In the genomic region with DNA sequence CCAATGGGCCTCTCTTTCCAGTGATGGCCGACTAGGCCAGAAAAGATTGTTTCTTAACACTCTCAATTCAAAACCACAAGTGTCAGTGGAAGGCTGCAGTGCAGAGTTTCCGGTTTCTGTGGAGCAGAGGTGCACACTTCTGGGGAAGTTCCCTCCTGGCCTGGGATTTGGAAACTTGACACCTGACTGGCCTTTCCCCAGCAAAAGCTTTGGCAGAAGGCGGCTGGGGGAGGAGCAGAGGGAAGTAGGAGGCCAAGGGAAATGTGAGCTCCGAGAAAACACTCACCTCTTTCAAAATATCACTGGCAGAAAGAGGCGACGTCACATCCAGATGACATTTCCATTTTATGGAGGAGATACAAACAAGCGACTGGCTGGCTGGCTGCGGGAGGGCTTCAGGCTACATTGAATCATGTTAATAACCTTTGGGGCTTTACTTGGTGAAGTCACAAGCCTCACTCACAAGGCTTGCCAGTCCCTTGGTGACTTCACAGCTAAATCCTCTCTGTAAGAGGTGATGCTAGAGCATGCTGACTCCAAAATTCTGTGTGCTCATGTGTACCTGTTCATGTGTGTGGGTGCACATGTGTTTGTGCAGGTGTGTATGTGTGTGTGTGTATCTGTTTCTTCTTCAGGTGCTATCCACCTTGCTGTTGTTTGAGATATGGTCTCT, we compare ENCODE assay signal across 7 mouse cellular contexts. TPM values are rescaled to one million over a fixed set of nuclear protein-coding genes. Genes with fewer than 3 reads are reported as not detected.
DNase-seq lines count a peak whose midpoint lies in the region; ATAC-seq and TF ChIP-seq lines count a peak whose summit lies in the region.

No protein-coding gene starts in this region.

- POLR2A ChIA-PET in Patski (lab: Charles Lee) = no interaction called here

- peak; percentile 31 for ATAC-seq in Patski
- ATAC-seq in heart, embryonic 15.5 days (replicated peaks; ENCODE audit: insufficient number of reproducible peaks, insufficient read depth, low FRiP score, low read depth) = no peak

- TF ChIP-seq CTCF in Patski (IDR thresholded peaks at IDR 0.05) = no peak

- H3K4me1 ChIP-seq in heart, embryonic 15.5 days (replicated peaks) = peaks cover 41% of the 10 kb centered on the region
- H3K4me1 ChIP-seq in limb, embryonic 10.5 days = peaks cover 33% of the 10 kb centered on the region

- peak overlapping the region; percentile 77 for H3K27ac ChIP-seq in heart, embryonic 15.5 days
- H3K27ac ChIP-seq in limb, embryonic 10.5 days = peak overlapping the region; percentile 83

- H3K27me3 ChIP-seq in Patski = peaks cover 15% of the 10 kb centered on the region
- H3K27me3 ChIP-seq in heart, embryonic 15.5 days = no peaks in the 10 kb centered on the region
- no peaks in the 10 kb centered on the region for H3K27me3 ChIP-seq in limb, embryonic 10.5 days (ENCODE audit: low read depth, poor library complexity, severe bottlenecking)

- peak; percentile 44 for DNase-seq in Patski (ENCODE audit: low read depth, low spot score)
- DNase-seq in embryo, embryonic 9.5 days (ENCODE audit: extremely low spot score) = peak; percentile 67
- peak; percentile 80 for DNase-seq in limb, embryonic 10.5 days (ENCODE audit: low spot score)
- DNase-seq in ovary, postnatal 36 days (ENCODE audit: low spot score) = peak; percentile 49
- DNase-seq in layer of hippocampus, postnatal 25 days (ENCODE audit: extremely low spot score in 1 of 2, low spot score in 1 of 2) = no peak
- DNase-seq in thymus, postnatal 4 days = no peak

- no peak overlapping the region for H3K4me3 ChIP-seq in heart, embryonic 15.5 days
- H3K4me3 ChIP-seq in limb, embryonic 10.5 days = peak overlapping the region; percentile 35

- H3K4me2 ChIP-seq in heart, embryonic 15.5 days = peak overlapping the region; percentile 32

- CTCF ChIA-PET in Patski (lab: Charles Lee) = interaction anchor here (1.4 to 2.5 kb wide), 2 partner anchors 14 kb away, joined by 5 to 7 read pairs; no protein-coding TSS in a partner anchor

- in situ Hi-C loops in Patski (cut with MboI; ENCODE audit: low pct_unique_long_range_greater_than_20kb) = no loop called here

- H3K9me3 ChIP-seq in heart, embryonic 15.5 days (replicated peaks) = no peaks in the 10 kb centered on the region
- H3K9me3 ChIP-seq in limb, embryonic 10.5 days (replicated peaks) = no peaks in the 10 kb centered on the region

- H3K9ac ChIP-seq in heart, embryonic 15.5 days = no peak overlapping the region

- H3K36me3 ChIP-seq in heart, embryonic 15.5 days = no peaks in the 10 kb centered on the region
- H3K36me3 ChIP-seq in limb, embryonic 10.5 days = no peaks in the 10 kb centered on the region

- WGBS in heart, embryonic 15.5 days = 4% methylated on average over 8 of the region's 8 CpGs
- 9% methylated on average over 8 of the region's 8 CpGs for WGBS in limb, embryonic 10.5 days

RNA-seq across cellular contexts. Expression of a gene that starts 18.3 kb away (rescaled TPM):
- polyA plus RNA-seq in Patski (2021) = 0.35 TPM
- 0.09 TPM in 1 of 2 replicates, not detected in the other for polyA plus RNA-seq in heart, embryonic 15.5 days (2015; fragmentation: Nextera tagmentation; extraction: Ambion mirVana)
- polyA plus RNA-seq in limb, embryonic 10.5 days (2016; fragmentation: Nextera tagmentation; extraction: Ambion mirVana) = 0.31 and 0.33 TPM in 2 replicates
- total RNA-seq in layer of hippocampus, postnatal 25 days (2021) = 1 to 10 TPM; 2.1 to 2.2 TPM

RNA-seq across cellular contexts. Expression of a gene that starts 26.4 kb away (rescaled TPM):
- 81.0 TPM for polyA plus RNA-seq in Patski (2021)
- 3.6 and 4.7 TPM in 2 replicates for polyA plus RNA-seq in heart, embryonic 15.5 days (2015; fragmentation: Nextera tagmentation; extraction: Ambion mirVana)
- 2.3 and 2.7 TPM in 2 replicates for polyA plus RNA-seq in limb, embryonic 10.5 days (2016; fragmentation: Nextera tagmentation; extraction: Ambion mirVana)
- 100 to 1,000 TPM in 1 of 2 experiments, 10 to 100 TPM in 1; 85.7 to 110 TPM for total RNA-seq in layer of hippocampus, postnatal 25 days (2021)

RNA-seq across cellular contexts. Expression of a gene that starts 54.6 kb away (rescaled TPM):
- 0.09 TPM for polyA plus RNA-seq in Patski (2021)
- polyA plus RNA-seq in heart, embryonic 15.5 days (2015; fragmentation: Nextera tagmentation; extraction: Ambion mirVana) = 1.1 TPM in 2 replicates
- polyA plus RNA-seq in limb, embryonic 10.5 days (2016; fragmentation: Nextera tagmentation; extraction: Ambion mirVana) = 0.14 TPM in 1 of 2 replicates, not detected in the other
- 10 to 100 TPM in 1 of 2 experiments, 1 to 10 TPM in 1; 7.9 to 10.0 TPM for total RNA-seq in layer of hippocampus, postnatal 25 days (2021)

Comparison
In these comparisons a context has a peak if more than half of its experiments do, and no peak if none do; other contexts are left out.
1. DNase-seq: peak in Patski (single experiment), embryo, embryonic 9.5 days (single experiment), limb, embryonic 10.5 days (single experiment) and ovary, postnatal 36 days (single experiment); none in layer of hippocampus, postnatal 25 days (0 of 2) and thymus, postnatal 4 days (single experiment).
2. RNA of a gene that starts 26.4 kb away (polyA plus RNA-seq): 81.0 TPM in Patski (single experiment); 3.6 to 4.7 TPM in heart, embryonic 15.5 days and 2.3 to 2.7 TPM in limb, embryonic 10.5 days; every median in the first group is over 10 times any median in the second.